Mouse (Mus musculus) stomach, postnatal 0 days (tissue): ENCODE measurements around the gene Mcm10.

Source experiments
- CTCF ChIP-seq: IDR thresholded peaks from 2 replicates; pipeline ENCODE4 v1.5.1; 2016; ENCODE audit warnings: antibody characterized with exemption, low read depth, mild to moderate bottlenecking, moderate library complexity
- EP300 ChIP-seq: optimal IDR thresholded peaks from 2 replicates; pipeline ENCODE3; 2016; ENCODE audit warnings: antibody characterized with exemption

DNA sequence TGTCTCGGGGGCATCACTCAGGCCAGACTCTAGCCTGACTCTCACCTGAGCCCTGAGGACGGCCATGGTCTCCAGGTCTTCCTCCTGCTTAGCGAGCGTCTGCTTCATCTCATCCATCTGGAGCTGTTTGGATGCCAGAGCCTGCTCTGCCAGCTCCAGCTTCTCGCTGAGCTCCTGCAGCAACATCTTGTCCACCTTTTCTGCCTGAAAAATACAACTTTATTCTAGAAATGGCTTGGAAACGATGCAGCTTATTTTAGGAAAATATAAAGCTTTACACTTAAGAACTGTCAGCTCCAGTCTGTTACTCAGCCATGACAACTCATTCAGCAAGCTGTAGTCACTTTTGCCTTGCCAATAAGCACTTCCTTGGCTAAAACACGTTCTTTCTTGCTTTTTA lies 18.6 kb upstream of the Mcm10 start:
- no peak for TF ChIP-seq CTCF
- TF ChIP-seq EP300, result no peak
